Mouse (Mus musculus) gastrocnemius, adult 18-20 months (tissue): ENCODE data around the gene Gm37240. TPM values are rescaled to one million over a fixed set of nuclear protein-coding genes. Genes with fewer than 3 reads are reported as not detected.

ENCODE experiments used
- DNase-seq: peaks from one replicate; pipeline ENCODE4 v3.0.0; 2021; ENCODE audit warnings: low spot score
- total RNA-seq, 2 experiments: library from RNA; stranded (reverse); gene quantifications; 2 replicates each; pipeline ENCODE4 v1.2.3; 2021

Gm37240 gene
- total RNA-seq, 2 experiments from 2014 or later, result 30.2 to 34.0 TPM

GRCm38 (mm10) chr3:85348021-85348420 lies 539.3 kb downstream of the Gm37240 start:
- no peak for DNase-seq

- DNase-seq, result no peak
These were observed 546.0 kb downstream of the Gm37240 start for GRCm38 (mm10) chr3:85341103-85341860.

DNA sequence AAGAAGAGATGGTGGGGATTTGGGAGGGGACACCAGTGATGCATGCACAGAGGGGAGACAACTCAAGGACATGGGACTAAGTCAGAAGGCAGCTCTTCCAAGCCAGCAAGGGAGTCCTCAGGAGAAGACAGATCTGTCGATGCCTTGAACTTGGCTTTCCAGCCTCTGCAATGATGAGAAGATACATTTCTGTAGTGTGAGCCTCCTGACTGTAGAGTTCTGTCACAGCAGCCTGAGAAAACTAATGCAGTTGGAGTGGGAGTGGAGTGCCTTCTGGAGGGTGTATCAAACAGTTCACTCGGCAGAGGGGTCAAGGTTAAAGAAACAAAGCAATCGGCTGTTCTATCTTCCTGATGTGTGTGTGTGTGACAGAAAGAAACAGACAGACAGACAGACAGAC lies 546.8 kb downstream of the Gm37240 start:
- DNase-seq, result no peak

DNA sequence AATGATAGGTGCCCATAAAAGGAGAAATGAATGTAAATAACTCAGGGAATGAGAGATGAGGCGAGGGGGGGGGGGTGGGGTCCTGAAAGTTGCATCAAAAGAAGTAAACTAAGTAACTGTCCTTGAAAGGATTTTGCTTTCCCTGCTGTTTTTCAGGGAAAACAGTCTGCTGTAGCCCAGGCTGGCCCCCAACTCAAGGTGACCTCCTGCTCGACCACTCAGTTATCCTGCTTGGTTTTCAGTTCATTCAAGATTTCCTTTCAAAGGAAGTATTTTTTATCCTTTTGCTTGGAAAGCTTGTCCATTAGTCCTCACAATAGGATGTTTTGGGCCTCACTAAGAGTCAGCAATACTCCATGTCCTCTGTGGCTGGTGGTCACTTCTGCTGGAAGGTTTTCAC lies 547.4 kb downstream of the Gm37240 start:
- DNase-seq, result no peak

DNA sequence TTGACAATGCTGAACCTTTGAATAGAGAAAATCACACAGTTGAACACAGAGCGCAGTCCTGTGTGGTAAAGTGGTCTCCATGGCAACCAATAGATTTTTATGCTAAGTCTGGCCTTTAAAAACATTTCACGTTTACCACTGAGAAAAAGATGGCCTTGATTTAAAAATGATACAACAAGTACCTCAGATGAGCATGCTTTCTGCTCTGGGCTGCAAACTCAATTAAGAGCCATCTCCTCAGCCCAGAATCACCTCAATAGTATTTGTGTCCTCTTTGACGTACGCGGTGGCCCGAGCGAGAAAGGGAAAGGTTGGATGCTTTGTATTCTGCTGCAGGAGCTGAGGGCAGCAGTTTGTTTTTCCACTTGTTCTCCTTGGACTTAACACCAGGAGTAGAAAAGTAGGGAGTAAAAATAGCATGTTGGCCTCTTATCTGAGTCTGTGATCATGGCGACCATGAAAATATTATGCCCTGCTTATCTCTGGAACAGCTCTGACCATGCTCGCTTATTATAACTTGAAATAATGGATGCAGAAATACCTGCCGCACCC lies 548.0 kb downstream of the Gm37240 start:
- no peak for DNase-seq

- no peak for DNase-seq
These were observed 548.6 kb downstream of the Gm37240 start for GRCm38 (mm10) chr3:85338755-85339095.

DNA sequence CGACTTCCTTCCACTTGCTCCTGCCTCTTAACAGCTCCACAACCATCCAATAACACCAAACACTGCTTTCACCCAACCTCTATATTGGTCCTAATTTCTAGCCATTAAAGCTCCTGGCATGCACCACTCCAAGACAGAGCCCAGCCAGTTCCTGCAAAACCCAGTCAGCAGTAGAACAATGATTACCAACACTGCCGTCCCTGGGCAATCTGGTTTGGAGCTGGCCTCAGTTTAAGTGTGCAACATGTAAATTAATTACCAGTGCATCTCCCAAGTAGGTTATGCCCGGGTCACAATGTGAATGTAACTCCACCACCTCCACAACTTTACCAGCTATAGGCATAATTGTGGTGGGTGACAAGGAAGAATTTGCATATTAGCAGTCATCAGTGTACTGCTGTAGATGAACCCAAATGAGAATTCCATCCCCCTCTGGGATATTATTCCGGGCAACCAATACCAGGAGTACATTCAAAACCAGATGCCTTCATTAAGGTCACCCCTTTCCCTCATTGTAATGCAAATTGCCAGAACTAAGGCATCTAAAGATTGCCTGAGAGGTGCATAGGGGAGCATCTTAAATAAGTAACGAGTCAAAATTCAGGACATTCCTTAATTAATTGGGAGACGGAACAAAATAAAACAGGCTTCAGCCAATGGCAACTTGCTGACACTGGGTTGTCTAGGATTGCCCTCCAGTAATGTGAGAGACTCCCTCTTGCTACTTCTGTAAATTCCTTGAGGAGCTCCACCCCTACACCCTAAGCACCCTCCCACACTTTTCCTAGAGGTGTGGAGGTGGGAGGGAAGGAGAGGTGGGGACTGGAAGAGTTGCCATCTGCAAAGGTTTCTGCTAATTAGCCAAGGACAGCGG lies 549.2 kb downstream of the Gm37240 start:
- no peak for DNase-seq

DNA sequence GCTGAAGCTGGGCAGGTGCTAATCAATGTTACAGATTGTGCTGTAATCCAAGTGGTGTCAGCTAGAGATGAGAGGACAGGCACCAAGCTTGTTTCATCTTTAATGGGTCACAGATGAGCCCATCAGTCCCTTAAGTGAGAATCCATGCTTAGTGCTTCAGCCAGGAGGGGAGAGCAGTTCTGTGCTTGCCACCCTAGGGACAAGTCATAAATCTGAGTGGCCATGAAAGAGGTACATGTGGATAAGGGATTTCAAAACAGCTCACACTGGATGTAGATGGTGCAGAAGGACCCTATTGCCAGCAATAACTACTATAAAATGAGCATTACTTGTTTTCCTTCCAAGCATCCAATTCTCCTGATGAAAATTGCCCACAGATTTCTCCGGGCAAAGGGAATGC lies 551.8 kb downstream of the Gm37240 start:
- DNase-seq, result no peak

GRCm38 (mm10) chr3:85332276-85332675 lies 555.0 kb downstream of the Gm37240 start:
- DNase-seq, result no peak

DNA sequence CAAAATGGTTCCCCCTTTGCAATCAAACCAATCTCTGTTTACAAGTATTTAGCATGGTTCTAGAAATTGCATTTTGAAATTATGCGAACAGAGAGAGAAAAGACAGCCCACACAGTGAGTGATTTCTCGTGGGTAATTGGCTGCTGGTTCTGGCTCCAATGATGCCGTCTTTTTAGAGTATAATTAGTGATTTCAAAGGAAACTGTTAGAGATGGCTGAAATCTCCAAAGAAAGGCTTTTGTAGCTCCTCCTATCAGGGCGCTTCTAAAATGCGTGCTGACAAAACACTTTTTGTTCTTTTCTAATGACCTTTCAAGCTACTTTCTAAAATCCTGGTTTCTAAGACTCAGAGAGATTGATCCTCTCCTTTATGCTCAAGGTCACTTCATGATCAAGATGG lies 569.1 kb downstream of the Gm37240 start:
- no peak for DNase-seq

DNA sequence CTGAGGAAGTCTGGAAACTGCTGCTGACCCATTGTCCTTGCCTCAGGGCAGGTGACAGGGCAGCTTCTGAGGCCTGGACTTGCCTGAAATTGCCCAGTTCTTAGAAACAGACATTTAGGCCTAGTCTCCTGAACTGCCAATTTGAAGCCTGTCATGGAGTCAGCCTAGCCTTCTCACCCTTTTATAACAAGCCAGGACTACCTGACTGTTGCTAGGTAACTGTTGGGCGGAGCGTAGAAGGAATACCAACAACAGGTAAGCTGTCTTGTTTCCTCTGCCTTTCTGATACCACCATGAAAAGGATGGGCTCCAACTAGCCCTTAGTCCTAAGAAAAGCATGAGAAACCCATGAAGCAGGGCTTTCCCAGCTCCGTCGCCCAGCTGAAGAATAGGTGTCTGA lies 570.0 kb downstream of the Gm37240 start:
- DNase-seq, result no peak

GRCm38 (mm10) chr3:85314961-85315360 lies 572.4 kb downstream of the Gm37240 start:
- no peak for DNase-seq

DNA sequence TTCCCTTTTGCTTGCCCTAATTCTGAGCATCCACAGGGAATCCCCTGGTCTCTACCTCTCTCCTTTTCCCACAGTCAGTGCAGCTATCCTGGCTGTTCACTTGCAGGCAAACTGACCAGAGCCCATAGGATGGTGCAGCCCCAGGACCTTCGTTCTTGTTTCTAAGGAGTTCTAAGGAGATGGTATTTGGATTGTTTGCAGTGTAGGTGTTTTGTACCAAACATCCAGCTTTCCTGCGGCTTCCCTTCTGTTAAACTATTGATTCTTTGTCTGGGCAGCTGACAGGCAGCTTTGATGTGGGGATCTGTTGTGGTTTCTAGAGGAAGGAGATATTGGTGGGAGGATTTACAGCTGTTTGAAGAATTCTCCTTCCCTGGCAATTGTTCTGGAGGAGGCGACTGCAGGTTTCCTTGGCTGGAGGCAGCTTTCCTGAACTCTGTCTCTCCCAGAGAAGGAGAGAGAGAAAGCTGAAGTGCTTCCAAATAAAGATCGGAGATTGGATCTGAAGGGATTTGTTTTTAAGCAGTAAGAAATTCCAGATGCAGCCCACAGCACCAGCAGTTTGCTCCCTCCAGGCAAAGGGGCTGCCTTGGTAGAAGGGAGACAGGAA lies 573.6 kb downstream of the Gm37240 start:
- DNase-seq, result no peak

GRCm38 (mm10) chr3:85311176-85311575 lies 576.1 kb downstream of the Gm37240 start:
- no peak for DNase-seq

DNA sequence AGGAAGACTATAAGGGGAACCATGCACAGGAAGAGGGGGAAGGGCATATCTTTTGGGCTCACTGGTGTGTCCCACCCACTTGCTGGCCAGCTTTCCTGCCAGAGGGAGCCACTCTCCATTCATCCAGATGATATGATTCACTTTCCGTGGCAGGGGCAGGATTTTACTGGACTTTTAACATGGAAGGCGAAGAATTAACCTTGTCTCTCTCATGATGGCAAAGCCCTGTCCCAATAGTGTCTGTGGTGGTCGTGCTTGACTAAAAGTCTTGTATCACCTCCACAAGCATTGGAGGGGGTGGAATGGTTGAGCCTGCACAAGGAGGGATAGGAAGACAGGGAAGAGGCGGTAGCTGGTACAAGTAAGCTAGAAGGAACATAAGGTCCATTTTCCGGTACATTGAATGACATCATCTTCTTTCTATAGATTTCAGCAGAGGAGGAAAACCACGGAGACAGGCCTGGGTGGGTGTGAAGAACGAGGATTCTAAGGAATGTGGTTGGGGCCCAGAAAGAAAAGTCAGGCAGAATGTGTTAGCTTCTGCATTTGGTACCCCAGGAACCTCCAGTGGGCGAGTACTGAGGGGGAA lies 576.8 kb downstream of the Gm37240 start:
- no peak for DNase-seq

GRCm38 (mm10) chr3:85309168-85309567 lies 578.1 kb downstream of the Gm37240 start:
- DNase-seq, result no peak

- DNase-seq, result no peak
These were observed 578.6 kb downstream of the Gm37240 start for GRCm38 (mm10) chr3:85308706-85309105.

GRCm38 (mm10) chr3:85301851-85302250 lies 585.5 kb downstream of the Gm37240 start:
- DNase-seq, result no peak

- DNase-seq, result no peak
These were observed 586.0 kb downstream of the Gm37240 start for GRCm38 (mm10) chr3:85301336-85301735.

DNA sequence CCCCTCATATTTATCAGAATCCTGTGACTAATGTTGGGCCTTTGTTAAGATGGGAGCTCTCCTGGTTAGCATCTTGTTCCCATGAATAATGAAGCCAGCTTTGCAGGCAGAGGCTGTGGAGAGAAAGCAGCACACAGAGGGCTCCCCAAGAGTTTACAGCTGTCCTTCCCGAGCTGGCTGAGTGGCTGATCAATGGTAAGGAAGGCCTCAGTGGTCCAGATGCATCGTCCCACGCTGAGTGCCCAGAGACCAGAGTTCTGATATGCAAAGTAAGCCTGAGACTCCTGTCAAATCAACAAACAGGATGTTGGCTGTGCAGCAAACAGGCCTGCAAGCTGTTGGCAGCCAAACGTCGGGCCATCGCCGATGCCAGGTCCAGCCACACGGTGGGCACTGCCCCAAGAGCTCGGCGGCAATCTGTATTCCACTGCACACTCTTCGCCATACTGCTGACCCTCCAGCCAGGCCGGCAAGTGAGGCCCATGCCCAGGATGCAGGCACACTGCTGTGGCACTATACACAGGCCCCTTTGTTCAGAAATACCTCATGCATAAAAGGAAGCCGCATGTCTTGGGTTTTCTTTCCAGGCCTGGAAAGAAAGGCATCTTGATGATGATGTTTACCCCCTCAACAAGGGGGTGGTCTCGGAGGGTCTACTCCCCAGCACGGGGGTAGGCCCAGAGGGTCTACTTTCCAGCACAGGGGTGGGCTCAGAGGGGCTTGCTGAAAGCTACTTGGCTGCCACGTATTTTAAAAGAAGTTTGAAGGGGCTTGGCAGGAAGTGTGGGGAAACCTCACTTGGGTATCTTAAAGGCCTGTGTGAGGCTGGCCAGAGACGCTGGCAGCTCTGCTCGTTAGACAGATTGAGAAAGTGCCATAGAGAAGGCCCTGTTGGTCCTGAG lies 587.4 kb downstream of the Gm37240 start:
- no peak for DNase-seq

- no peak for DNase-seq
These were observed 592.1 kb downstream of the Gm37240 start for GRCm38 (mm10) chr3:85295229-85295628.
